Mouse (Mus musculus): Measurements from ENCODE around the gene Nprl2.

Gene Nprl2

GRCm38 (mm10) chr9:107534408-107535202 is 7.4 kb upstream of the Nprl2 start:
- no peak for DNase-seq (ENCODE audit: low spot score)

GRCm38 (mm10) chr9:107538231-107538630 is 3.8 kb upstream of the Nprl2 start:
- DNase-seq (ENCODE audit: low spot score): no peak

DNA sequence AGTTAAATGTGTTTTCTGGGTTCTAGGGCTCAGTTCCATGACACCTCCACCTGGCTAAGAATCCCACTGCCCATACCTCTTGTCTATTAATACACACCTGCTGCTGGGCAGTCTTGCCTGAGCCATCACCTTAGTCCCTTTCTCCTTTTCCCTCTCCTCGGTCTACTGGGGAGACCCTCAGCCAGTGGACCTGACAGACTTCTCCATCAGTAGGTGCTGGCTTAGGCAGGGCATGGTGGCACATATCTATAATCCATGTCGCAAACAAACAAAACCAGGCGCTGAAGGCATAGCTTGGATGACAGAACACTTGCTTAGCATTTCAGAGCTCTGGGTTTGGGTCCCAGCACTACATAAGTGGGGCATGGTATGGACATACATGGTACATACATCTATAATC is 3.3 kb upstream of the Nprl2 start:
- no peak for DNase-seq (ENCODE audit: low spot score)

- no peak for DNase-seq (ENCODE audit: low spot score)
Measured at GRCm38 (mm10) chr9:107539940-107540339, 2.1 kb upstream of the Nprl2 start.

- no peak for DNase-seq (ENCODE audit: low spot score)
Measured at GRCm38 (mm10) chr9:107540420-107540819, 1.6 kb upstream of the Nprl2 start.

GRCm38 (mm10) chr9:107541005-107541404 is 1.0 kb upstream of the Nprl2 start:
- DNase-seq (ENCODE audit: low spot score): no peak

DNA sequence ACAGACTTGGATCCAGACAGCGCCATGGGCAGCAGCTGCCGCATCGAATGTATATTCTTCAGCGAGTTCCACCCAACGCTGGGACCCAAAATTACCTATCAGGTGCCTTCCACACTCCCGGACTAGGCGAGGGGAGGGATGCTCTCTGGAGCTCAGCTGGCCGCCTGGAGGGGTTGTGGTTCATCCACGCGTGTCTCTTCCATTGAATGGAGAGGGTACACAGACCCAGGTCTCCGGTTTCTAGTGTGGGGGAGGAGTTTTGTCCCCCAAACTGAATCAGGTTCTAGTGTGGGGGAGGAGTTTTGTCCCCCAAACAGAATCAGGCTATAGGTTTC is 293 bp downstream of the Nprl2 start:
- no peak for DNase-seq (ENCODE audit: low spot score)

- no peak for DNase-seq (ENCODE audit: low spot score)
Measured at GRCm38 (mm10) chr9:107542721-107543120, 695 bp downstream of the Nprl2 start.

DNA sequence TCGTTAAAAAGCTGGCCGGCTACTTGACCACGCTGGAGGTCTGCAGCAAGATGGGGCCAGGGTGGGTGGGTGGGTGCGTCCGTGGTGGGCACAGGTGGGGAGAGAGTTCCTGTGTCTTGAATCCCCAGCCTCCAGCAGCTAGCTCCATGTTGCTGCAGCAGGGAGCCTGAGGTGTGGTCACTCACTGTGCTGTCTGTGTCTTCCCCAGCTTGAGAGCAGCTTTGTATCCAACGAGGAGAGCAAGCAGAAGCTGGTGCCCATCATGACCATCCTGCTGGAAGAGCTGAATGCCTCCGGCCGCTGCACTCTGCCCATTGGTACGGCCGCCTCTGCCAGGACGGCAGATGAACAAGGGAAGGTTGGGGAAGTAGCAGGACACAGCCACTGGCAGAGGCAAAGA is 1.3 kb downstream of the Nprl2 start:
- DNase-seq (ENCODE audit: low spot score): no peak

DNA sequence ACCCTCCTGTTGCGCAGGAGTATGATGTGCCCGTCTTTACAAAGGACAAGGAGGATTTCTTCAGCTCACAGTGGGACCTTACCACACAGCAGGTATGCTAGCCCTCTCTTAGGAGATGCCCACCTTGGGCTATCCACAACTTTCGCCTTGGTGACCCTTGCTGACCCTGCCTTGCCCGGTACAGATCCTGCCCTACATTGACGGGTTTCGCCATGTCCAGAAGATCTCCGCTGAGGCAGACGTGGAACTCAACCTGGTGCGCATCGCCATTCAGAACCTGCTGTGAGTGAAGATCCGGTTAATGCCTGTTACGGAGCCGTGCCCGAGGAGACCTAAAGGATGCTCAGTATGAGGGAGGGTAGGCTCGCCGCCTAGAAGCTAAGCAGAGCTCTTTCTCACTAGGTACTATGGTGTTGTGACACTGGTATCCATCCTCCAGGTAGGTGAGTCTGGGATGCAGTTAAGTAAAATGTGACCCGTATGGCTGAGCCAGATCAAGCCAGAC is 2.2 kb downstream of the Nprl2 start:
- DNase-seq (ENCODE audit: low spot score): no peak

DNA sequence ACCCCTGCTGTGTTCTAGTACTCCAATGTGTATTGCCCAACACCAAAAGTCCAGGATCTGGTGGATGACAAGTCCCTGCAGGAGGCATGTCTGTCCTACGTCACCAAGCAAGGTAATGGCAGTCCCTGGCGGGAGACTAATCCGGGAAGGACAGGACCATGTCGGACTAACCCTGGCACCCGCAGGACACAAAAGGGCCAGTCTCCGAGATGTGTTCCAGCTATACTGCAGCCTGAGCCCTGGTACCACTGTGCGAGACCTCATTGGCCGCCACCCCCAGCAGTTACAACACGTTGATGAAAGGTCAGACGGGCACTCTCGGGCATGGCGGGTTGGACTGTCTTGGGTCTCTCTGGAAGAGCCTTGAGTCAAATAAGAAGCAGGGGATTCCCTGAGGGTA is 2.7 kb downstream of the Nprl2 start:
- no peak for DNase-seq (ENCODE audit: low spot score)

GRCm38 (mm10) chr9:107545199-107545598 is 3.2 kb downstream of the Nprl2 start:
- DNase-seq (ENCODE audit: low spot score): no peak

DNA sequence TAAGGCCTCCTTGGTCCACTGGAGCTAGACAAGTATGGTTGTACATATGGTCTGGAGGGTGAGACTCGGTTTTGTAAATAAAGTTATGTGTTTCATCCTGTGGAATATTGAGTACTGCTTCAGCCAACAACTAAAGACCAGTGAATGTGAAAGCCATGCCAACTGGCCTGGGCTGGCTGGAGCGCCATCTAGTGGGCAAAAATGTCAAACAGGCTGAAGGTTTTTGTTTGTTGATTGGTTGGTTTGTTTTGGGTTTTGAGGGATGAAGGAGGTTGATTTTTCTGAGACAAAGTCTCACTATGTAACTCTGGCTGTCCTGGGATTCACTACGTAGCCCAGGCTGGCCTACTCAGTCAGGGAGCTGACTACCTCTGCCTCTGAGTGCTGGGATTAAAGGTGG is 3.6 kb downstream of the Nprl2 start:
- DNase-seq (ENCODE audit: low spot score): peak; percentile 84

DNA sequence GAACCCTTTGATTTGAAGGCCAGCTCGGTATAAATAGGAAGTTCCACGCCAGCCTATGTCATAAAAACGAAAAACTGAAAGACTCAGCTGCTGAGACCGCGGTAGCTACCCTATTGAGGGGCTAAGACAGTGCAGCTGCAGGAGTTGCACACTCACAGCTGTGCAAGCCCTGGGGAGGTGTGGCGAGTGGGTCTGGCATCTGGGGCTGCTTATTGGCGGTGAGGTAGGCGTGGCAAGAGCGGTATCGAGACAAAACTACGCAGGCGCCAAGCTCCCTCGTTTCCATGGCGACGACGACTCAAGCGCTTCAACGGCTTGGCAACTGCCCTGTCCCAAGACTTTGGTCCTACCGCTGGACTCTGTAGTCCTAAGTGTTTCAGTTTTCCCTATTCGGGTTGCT is 5.0 kb downstream of the Nprl2 start, which contains the start of gene Zmynd10:
Zmynd10 (plus strand) TSS at position 273 of the 400 bp plus-strand sequence.
- peak; percentile 82 for DNase-seq (ENCODE audit: low spot score)

- DNase-seq (ENCODE audit: low spot score): no peak
Measured at GRCm38 (mm10) chr9:107547957-107548356, 5.9 kb downstream of the Nprl2 start.

DNA sequence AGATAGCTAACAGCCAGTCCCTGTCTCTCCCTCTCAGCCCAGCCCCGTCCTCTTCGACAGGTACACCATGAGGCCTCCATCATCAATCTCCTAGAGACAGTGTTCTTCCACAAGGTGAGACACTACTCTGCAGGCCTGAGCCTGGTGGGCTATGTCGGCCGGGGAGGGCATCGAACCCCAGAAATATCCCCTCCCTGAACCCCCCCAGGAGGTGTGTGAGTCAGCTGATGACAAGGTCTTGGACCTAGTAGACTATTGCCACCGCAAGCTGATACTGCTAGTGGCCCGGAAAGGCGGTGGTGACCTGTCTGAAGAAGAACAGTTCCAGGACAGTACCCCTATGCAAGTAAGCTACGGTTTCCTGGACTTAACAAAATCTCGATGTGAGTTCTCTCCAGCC is 6.8 kb downstream of the Nprl2 start:
- no peak for DNase-seq (ENCODE audit: low spot score)

GRCm38 (mm10) chr9:107549297-107550074 is 7.5 kb downstream of the Nprl2 start:
- DNase-seq (ENCODE audit: low spot score): no peak

- no peak for DNase-seq (ENCODE audit: low spot score)
Measured at GRCm38 (mm10) chr9:107550491-107551116, 8.6 kb downstream of the Nprl2 start.

DNA sequence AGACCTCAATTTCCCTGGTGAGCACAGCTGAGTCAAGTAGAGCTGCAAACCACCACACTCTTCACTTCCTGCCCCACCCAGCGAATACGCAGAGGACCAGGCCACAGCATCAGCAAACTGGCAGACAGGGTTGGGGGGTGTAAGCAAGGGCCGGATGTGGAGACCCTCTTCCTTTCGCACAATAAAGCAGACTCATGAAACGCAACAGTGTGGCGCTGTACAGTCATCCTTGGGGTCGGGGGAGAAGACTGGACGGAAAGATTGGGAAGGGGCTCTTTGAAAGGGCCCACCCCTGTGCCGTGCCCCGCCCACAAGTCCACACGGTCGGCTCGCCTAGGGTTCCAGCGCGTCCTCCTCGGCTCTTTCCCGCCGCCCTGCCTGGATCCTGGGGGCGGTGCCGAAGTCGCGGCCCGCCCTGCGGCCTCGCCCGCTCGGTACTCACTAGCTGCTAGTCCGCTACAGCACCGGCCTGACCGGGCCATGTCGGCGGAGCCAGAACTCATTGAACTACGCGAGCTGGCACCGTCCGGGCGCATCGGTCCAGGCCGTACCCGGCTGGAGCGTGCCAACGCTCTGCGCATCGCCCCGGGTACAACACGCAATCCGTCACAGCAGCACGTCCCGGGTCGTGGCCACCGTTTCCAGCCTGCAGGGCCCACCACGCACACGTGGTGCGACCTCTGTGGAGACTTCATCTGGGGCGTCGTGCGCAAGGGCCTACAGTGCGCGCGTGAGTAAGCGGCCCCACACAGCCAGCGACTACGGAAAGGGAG is 9.3 kb downstream of the Nprl2 start, which contains the start of gene Rassf1:
Rassf1 (plus strand) TSS at position 439 of the 773 bp plus-strand sequence.
- no peak for DNase-seq (ENCODE audit: low spot score)

DNA sequence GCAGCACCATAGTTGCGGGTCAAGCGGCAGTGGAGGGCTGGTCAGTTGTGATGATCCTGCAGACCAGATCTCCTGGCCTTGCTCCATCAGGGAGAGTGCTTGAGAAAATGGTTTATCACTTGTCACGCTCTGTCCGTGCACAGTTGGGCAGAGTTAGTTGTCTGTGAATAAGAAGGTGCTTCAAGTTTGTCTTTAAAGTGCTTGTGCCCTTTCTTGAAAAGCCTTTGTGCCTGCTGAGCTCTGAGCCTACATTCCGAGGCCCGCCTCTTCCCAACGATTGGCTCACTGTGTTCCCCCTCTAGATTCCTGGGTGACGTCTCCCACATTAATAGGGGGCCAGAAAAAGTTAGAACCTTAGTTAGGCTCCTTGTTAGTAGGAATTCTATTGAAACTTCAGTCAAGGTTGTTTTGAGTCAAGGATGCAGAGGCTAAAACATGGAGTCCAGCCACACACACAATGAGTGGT is 9.9 kb downstream of the Nprl2 start:
- DNase-seq (ENCODE audit: low spot score): no peak

- DNase-seq (ENCODE audit: low spot score): no peak
Measured at GRCm38 (mm10) chr9:107552690-107553393, 10.8 kb downstream of the Nprl2 start.

Data from adipocyte (in vitro differentiated cells).